Mouse (Mus musculus): ENCODE data around the gene Nrcam. TPM values are rescaled to one million over a fixed set of nuclear protein-coding genes. Genes with fewer than 3 reads are reported as not detected.
A peak's percentile ranks its signal among the peaks of the same experiment; 100 is the strongest.

Nrcam gene
- polyA plus RNA-seq, 1 experiment, result 0.06 TPM

DNA sequence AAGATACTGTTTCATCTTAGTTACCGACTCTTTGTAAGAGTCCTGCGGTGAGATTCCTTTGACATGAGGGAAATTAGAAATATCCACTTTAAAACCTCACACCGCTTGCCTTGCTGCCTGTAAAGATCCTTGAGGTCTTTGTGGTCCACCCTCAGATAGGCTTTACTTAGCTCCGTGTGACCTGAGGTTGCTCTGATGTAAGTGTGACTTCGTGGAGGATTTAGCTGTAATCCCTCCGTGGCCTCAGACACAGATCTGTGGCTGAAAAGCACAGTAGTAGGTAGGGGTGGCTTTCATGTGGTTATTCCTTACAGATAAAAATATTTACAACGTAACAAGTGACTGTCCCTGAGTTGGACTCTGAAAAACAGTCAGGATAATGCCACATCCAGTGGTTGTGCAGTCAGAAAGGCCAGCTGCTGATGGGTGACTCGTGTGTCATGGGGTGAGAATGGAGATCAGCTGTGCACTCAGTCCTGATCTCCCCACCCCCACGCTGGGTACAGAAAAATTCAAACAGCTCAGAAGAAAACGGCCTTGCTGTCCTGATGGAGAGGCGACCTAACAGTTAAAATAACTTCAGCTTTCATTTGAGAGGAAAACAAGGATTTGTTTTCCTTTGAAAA lies 199.8 kb downstream of the Nrcam start:
- no peak overlapping the region for H3K4me3 ChIP-seq (ENCODE audit: extremely low read depth, insufficient read depth, insufficient read length)
- H3K27ac ChIP-seq (ENCODE audit: insufficient read depth, low read length), result no peak overlapping the region
- DNase-seq (ENCODE audit: low read depth in 1 of 2, low spot score in 2 of 2), result no peak
- H3K36me3 ChIP-seq (ENCODE audit: control insufficient read depth, insufficient read depth, low read length), result no peaks in the 10 kb centered on the region
- TF ChIP-seq CTCF (IDR thresholded peaks at IDR 0.05; ENCODE audit: extremely low read depth, insufficient read depth, insufficient read length, insufficient replicate concordance) (no peak), POLR2A (IDR thresholded peaks at IDR 0.05; ENCODE audit: low read depth, low read length) (no peak)
- H3K27me3 ChIP-seq (ENCODE audit: control insufficient read depth, insufficient read depth, low read length), result no peaks in the 10 kb centered on the region
- H3K4me1 ChIP-seq (ENCODE audit: control insufficient read depth, insufficient read depth, insufficient read length), result no peaks in the 10 kb centered on the region
- WGBS, result 55% methylated on average over 11 of the region's 11 CpGs

- no peaks in the 10 kb centered on the region for H3K36me3 ChIP-seq (ENCODE audit: control insufficient read depth, insufficient read depth, low read length)
- H3K27me3 ChIP-seq (ENCODE audit: control insufficient read depth, insufficient read depth, low read length), result no peaks in the 10 kb centered on the region
- no peaks in the 10 kb centered on the region for H3K4me1 ChIP-seq (ENCODE audit: control insufficient read depth, insufficient read depth, insufficient read length)
- no peak overlapping the region for H3K4me3 ChIP-seq (ENCODE audit: extremely low read depth, insufficient read depth, insufficient read length)
- no peak for DNase-seq (ENCODE audit: low read depth in 1 of 2, low spot score in 2 of 2)
- WGBS, result 86% methylated on average over 19 of the region's 19 CpGs
- no peak for TF ChIP-seq POLR2A (IDR thresholded peaks at IDR 0.05; ENCODE audit: low read depth, low read length)
- no peak for TF ChIP-seq CTCF (IDR thresholded peaks at IDR 0.05; ENCODE audit: extremely low read depth, insufficient read depth, insufficient read length, insufficient replicate concordance)
- no peak overlapping the region for H3K27ac ChIP-seq (ENCODE audit: insufficient read depth, low read length)
Measured at GRCm38 (mm10) chr12:44532337-44533113, 203.8 kb downstream of the Nrcam start.

GRCm38 (mm10) chr12:44534100-44534633 lies 205.5 kb downstream of the Nrcam start:
- TF ChIP-seq CTCF (IDR thresholded peaks at IDR 0.05; ENCODE audit: extremely low read depth, insufficient read depth, insufficient read length, insufficient replicate concordance) (no peak), POLR2A (IDR thresholded peaks at IDR 0.05; ENCODE audit: low read depth, low read length) (no peak)
- no peak for DNase-seq (ENCODE audit: low read depth in 1 of 2, low spot score in 2 of 2)
- 89% methylated on average over 7 of the region's 7 CpGs for WGBS
- H3K36me3 ChIP-seq (ENCODE audit: control insufficient read depth, insufficient read depth, low read length), result no peaks in the 10 kb centered on the region
- no peaks in the 10 kb centered on the region for H3K27me3 ChIP-seq (ENCODE audit: control insufficient read depth, insufficient read depth, low read length)
- no peak overlapping the region for H3K27ac ChIP-seq (ENCODE audit: insufficient read depth, low read length)
- H3K4me1 ChIP-seq (ENCODE audit: control insufficient read depth, insufficient read depth, insufficient read length), result no peaks in the 10 kb centered on the region
- H3K4me3 ChIP-seq (ENCODE audit: extremely low read depth, insufficient read depth, insufficient read length), result no peak overlapping the region

DNA sequence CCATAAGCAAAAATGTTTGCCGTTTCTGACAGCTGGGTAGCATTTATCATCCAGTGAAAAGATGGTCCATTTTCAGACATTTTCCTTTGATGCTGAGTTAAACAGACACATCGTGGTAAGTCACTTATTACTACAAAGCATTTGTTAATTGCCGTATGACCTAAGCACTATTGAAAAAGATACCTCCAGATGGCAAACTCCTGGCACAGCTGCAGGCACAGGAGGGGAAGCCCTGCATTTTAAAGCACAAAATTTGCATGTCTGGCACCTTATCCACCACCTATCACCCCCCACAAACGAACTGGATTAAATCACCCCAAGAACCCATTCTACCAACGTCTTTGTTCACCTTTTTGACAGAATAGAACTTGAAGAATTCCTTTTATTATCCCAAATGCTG lies 206.9 kb downstream of the Nrcam start:
- WGBS, result 35% methylated on average over 5 of the region's 5 CpGs
- TF ChIP-seq POLR2A (IDR thresholded peaks at IDR 0.05; ENCODE audit: low read depth, low read length), result no peak
- TF ChIP-seq CTCF (IDR thresholded peaks at IDR 0.05; ENCODE audit: extremely low read depth, insufficient read depth, insufficient read length, insufficient replicate concordance), result no peak
- H3K36me3 ChIP-seq (ENCODE audit: control insufficient read depth, insufficient read depth, low read length), result no peaks in the 10 kb centered on the region

GRCm38 (mm10) chr12:44547721-44548369 lies 219.2 kb downstream of the Nrcam start:
- WGBS, result 60% methylated on average over 8 of the region's 8 CpGs
- Histone ChIP-seq H3K4me1 (ENCODE audit: control insufficient read depth, insufficient read depth, insufficient read length) (no peaks in the 10 kb centered on the region), H3K4me3 (ENCODE audit: extremely low read depth, insufficient read depth, insufficient read length) (no peak overlapping the region), H3K36me3 (ENCODE audit: control insufficient read depth, insufficient read depth, low read length) (no peaks in the 10 kb centered on the region), H3K27me3 (ENCODE audit: control insufficient read depth, insufficient read depth, low read length) (no peaks in the 10 kb centered on the region), H3K27ac (ENCODE audit: insufficient read depth, low read length) (no peak overlapping the region)
- no peak for TF ChIP-seq CTCF (IDR thresholded peaks at IDR 0.05; ENCODE audit: extremely low read depth, insufficient read depth, insufficient read length, insufficient replicate concordance)
- DNase-seq (ENCODE audit: low read depth in 1 of 2, low spot score in 2 of 2), result peak in 1 of 2 experiments; percentile 14

More for the DNA sequence above, 206.9 kb downstream of the Nrcam start:
- no peak overlapping the region for H3K27ac ChIP-seq (ENCODE audit: insufficient read depth, low read length)
- H3K4me1 ChIP-seq (ENCODE audit: control insufficient read depth, insufficient read depth, insufficient read length), result no peaks in the 10 kb centered on the region
- no peak for DNase-seq (ENCODE audit: low read depth in 1 of 2, low spot score in 2 of 2)
- H3K4me3 ChIP-seq (ENCODE audit: extremely low read depth, insufficient read depth, insufficient read length), result no peak overlapping the region
- no peaks in the 10 kb centered on the region for H3K27me3 ChIP-seq (ENCODE audit: control insufficient read depth, insufficient read depth, low read length)

GRCm38 (mm10) chr12:44548465-44548864 lies 219.8 kb downstream of the Nrcam start:
- H3K4me1 ChIP-seq (ENCODE audit: control insufficient read depth, insufficient read depth, insufficient read length), result no peaks in the 10 kb centered on the region
- H3K4me3 ChIP-seq (ENCODE audit: extremely low read depth, insufficient read depth, insufficient read length), result no peak overlapping the region
- TF ChIP-seq CTCF (IDR thresholded peaks at IDR 0.05; ENCODE audit: extremely low read depth, insufficient read depth, insufficient read length, insufficient replicate concordance), result no peak
- no peak for TF ChIP-seq POLR2A (IDR thresholded peaks at IDR 0.05; ENCODE audit: low read depth, low read length)
- H3K36me3 ChIP-seq (ENCODE audit: control insufficient read depth, insufficient read depth, low read length), result no peaks in the 10 kb centered on the region
- H3K27me3 ChIP-seq (ENCODE audit: control insufficient read depth, insufficient read depth, low read length), result no peaks in the 10 kb centered on the region
- no peak for DNase-seq (ENCODE audit: low read depth in 1 of 2, low spot score in 2 of 2)
- 58% methylated on average over 9 of the region's 9 CpGs for WGBS
- H3K27ac ChIP-seq (ENCODE audit: insufficient read depth, low read length), result no peak overlapping the region

Measured in spleen, adult 2 months (tissue).